Mouse (Mus musculus) kidney, adult 2 months (tissue): ENCODE measurements at regions not wholly inside any gene's neighbourhood (a gene's known extent, or its start where the extent isn't known, plus 50 kb on each side); places are given as distances from the start of the nearest gene placed in this dataset.

Experiments
- DNase-seq: peaks from one replicate; pipeline ENCODE4 v3.0.0; 2021
- H3K27ac ChIP-seq: fragments of 200-500 bp; 2 replicates; pipeline ENCODE4 v1.5.1; 2012; ENCODE audit warnings: low read depth, low read length, control low read depth, inconsistent platforms; ENCODE audit not compliant: insufficient read depth
- H3K27me3 ChIP-seq: fragments of 200-500 bp; replicated peaks from 2 replicates; pipeline ENCODE4 v1.6.1; 2012; ENCODE audit warnings: mild to moderate bottlenecking, moderate library complexity, low read length, inconsistent platforms; ENCODE audit not compliant: control insufficient read depth, insufficient read depth
- H3K36me3 ChIP-seq: fragments of 200-500 bp; 2 replicates; pipeline ENCODE4 v1.6.1; 2012; ENCODE audit warnings: mild to moderate bottlenecking, moderate library complexity, low read length, inconsistent platforms; ENCODE audit not compliant: control insufficient read depth, insufficient read depth
- H3K4me1 ChIP-seq: fragments of 200-500 bp; 2 replicates; pipeline ENCODE4 v1.6.1; 2011; ENCODE audit warnings: low read length; ENCODE audit not compliant: control insufficient read depth, insufficient read depth
- H3K4me3 ChIP-seq: fragments of 200-500 bp; 2 replicates; pipeline ENCODE4 v1.5.1; 2011; ENCODE audit warnings: mild to moderate bottlenecking, low read depth, low read length, control low read depth; ENCODE audit not compliant: insufficient read depth
- CTCF ChIP-seq: fragments of 200-500 bp; conservative IDR thresholded peaks from 2 replicates; pipeline ENCODE4 v1.5.1; 2011; ENCODE audit warnings: low read depth, mild to moderate bottlenecking, control low read depth, low read length, moderate library complexity, mixed read lengths; ENCODE audit not compliant: insufficient read depth, insufficient read length
- POLR2A ChIP-seq: fragments of 200-500 bp; IDR thresholded peaks from one replicate; pipeline ENCODE4 v1.6.1; 2011; ENCODE audit warnings: low read depth, low read length, control low read depth
- WGBS: fragments of 180-500 bp; shearing (Covaris S2); methylation state at CpG from one replicate; pipeline ENCODE4 v1.1.7; 2018; 5-methylcytosine and 5-hydroxymethylcytosine counted together

DNA sequence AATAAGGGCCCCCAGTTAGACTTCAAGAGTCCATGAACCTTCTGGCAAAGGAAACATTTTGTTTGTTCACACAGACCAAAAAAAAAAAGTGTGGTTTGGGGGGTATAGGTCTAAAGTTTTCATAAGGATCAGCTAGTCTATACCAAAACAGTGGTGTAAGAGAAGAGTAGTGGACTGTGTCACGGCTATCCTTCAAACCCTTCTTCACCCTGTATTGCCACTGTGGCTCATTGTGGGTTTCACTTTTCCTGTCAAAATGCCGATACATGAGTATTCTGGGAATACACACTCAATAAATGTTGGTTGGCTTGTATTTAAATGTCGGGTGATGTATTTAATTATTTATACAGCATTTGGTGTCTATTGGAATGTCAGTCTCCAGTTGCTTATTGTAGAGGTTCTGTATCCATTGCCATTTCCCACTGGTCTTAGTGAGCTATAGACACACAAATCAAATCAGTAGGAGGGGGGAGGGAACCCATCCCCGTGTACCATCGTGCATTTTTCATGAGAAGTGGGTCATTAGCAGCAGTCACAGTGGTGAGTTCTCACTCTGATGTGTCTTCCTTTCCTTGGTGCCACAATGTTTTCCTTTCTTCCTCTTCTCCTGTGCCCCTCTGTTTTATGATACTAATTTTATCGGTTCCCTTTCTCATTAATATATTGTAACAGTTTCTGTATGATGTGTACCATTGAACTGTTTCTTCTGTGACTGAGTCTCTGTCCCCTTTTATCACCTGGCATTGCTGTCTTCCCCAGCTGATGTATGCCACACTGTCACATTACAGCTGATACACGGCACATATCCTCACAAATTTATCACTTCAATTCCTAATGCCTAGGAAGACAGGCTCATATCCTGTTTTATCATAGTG is 187.8 kb upstream of the Tsc22d2 start:
- 83% methylated on average over 7 of the region's 7 CpGs for WGBS
- DNase-seq, result no peak
- Histone ChIP-seq H3K27ac (no peak overlapping the region), H3K4me1 (no peaks in the 10 kb centered on the region), H3K4me3 (no peak overlapping the region), H3K36me3 (no peaks in the 10 kb centered on the region), H3K27me3 (no peaks in the 10 kb centered on the region)
- TF ChIP-seq POLR2A (no peak), CTCF (no peak)

DNA sequence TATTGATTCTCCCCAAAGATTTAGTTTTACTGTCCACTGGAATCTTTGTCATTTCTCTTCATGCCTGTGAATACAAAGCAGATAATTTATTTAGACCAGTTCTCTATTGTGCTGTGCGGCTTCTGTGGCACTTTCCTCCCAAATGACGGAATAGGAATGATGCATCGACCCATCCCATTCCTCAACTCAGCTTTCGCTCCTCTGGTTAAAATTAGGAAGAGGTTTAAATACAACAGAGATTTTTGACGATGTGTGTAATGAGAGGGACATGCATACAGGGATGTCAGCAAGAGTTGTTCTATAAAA is 187.2 kb upstream of the Tsc22d2 start:
- Histone ChIP-seq H3K27me3 (no peaks in the 10 kb centered on the region), H3K4me1 (no peaks in the 10 kb centered on the region), H3K36me3 (no peaks in the 10 kb centered on the region), H3K27ac (no peak overlapping the region), H3K4me3 (no peak overlapping the region)
- WGBS, result 85% methylated on average over 5 of the region's 5 CpGs
- TF ChIP-seq POLR2A (no peak), CTCF (no peak)
- no peak for DNase-seq

DNA sequence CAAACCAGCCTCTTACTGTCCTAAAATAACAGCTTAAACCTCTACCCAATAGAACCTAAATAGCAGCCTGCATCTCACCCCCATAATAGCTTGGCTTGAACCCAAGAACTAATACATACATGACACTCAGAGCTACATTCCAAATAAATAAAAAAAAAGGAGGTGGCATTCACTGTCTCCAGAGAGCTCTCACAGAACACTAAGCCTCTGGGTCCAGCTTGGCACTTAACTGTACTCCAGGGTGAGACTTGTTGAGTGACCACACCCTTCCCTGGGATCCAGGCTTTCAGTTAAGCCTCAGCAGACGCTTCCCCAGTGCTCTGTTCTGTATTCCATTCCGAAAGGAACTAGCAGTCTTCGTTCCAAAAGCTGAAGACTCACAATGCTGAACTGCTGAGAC is 186.3 kb upstream of the Tsc22d2 start:
- H3K27ac ChIP-seq, result no peak overlapping the region
- H3K4me3 ChIP-seq, result no peak overlapping the region
- H3K27me3 ChIP-seq, result no peaks in the 10 kb centered on the region
- H3K36me3 ChIP-seq, result no peaks in the 10 kb centered on the region
- 59% methylated on average over 3 of the region's 3 CpGs for WGBS
- no peaks in the 10 kb centered on the region for H3K4me1 ChIP-seq
- DNase-seq, result no peak
- TF ChIP-seq POLR2A, result no peak

DNA sequence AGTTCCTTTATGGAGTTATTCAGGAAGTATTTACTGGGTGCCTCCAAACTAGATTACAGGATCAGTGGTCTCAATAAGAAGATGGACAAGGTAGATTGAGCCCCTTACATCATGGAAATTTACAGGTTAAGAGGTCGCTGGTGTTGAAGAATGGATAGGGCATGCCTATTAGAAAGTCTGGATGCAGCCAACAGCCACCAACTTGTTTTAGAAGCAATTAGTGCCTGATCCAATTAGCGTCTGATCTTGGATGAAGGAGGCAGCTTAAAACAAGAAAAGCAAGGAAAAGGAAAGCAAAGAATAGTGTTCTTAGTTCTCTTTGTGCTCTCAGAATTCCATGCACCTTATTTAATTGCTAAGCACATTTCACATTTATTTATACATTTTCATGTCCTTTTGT is 182.8 kb upstream of the Tsc22d2 start:
- H3K4me3 ChIP-seq, result no peak overlapping the region
- no peak overlapping the region for H3K27ac ChIP-seq
- no peaks in the 10 kb centered on the region for H3K36me3 ChIP-seq
- DNase-seq, result no peak
- TF ChIP-seq POLR2A (no peak), CTCF (no peak)
- 77% methylated on average over 2 of the region's 2 CpGs for WGBS
- no peaks in the 10 kb centered on the region for H3K4me1 ChIP-seq
- H3K27me3 ChIP-seq, result no peaks in the 10 kb centered on the region

DNA sequence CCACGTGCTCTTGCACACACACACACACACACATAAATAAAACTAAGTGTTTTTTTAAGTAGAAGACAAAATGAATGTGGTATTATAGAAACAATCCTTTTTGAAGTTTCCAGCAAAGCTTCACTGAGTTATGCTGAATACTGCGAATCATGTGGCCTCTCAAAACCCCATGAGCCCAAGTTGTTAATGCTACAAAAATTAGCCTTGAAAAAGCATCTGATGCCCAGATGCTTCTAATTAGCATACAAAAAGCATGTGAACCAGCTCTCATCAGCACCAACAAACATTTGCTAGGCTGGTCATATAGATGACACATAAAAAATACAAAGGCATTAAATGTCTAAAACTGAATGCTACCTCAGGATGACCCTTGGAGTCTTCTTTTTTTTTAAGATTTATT is 181.2 kb upstream of the Tsc22d2 start:
- TF ChIP-seq CTCF (no peak), POLR2A (no peak)
- H3K4me1 ChIP-seq, result no peaks in the 10 kb centered on the region
- DNase-seq, result no peak
- no peaks in the 10 kb centered on the region for H3K36me3 ChIP-seq
- H3K4me3 ChIP-seq, result no peak overlapping the region
- no peaks in the 10 kb centered on the region for H3K27me3 ChIP-seq
- H3K27ac ChIP-seq, result no peak overlapping the region
- 74% methylated on average over 2 of the region's 2 CpGs for WGBS

DNA sequence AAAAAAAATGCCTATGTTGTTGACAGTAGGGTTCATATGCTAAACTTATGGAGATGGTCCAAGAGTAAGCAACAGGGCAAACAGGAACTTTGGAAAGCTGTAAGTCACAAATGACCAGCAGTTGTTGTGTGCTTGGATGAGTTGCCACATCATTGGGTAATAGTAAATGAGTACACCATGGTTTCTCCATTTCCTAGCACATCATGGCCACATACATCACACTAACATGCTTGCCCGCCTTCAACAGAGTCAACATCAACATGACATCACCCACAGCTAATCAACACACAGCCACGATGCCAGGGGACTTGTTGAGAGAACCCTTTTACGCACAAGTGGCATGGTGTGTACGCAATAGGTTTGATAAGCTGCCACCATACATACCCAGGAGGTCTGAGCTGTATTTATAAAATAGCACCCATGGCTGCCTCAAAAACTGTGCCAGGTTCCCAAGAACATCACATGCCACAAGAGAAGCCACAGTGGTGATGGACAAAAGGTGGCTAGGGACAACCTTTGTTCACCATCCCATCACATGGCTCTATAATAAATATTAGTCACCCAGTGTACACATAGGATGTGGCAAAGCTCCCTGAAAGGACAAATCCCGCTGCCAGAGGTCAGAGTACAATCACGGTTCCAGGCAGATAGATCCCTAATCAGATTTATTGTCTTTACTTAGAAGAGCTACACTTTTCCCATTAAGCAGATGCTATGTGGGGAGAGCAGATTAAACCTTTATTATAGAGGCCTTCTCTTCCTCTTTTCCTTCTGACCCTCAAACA is 179.5 kb upstream of the Tsc22d2 start:
- Histone ChIP-seq H3K36me3 (no peaks in the 10 kb centered on the region), H3K4me1 (no peaks in the 10 kb centered on the region), H3K4me3 (no peak overlapping the region), H3K27me3 (no peaks in the 10 kb centered on the region), H3K27ac (no peak overlapping the region)
- no peak for DNase-seq
- 86% methylated on average over 6 of the region's 6 CpGs for WGBS
- TF ChIP-seq POLR2A (no peak), CTCF (no peak)

DNA sequence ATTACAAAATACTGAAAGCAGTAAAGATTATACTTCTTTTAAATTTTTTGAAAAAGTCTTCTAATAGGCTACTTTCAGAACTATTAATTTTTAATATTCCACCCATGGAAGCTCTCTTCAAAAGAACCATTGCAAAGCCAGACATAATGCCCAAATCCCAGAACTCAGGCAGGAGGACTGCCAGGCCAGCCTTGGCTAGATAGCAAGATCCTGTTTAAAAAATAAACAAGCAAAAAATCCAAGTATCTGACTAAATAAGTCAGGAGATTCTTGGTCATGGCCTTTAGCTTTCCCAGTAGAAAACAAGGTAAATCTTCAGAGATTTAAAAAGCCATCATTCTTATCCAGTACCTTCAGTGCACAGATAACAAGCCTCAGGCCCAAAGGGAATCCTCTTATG is 176.4 kb upstream of the Tsc22d2 start:
- Histone ChIP-seq H3K27me3 (no peaks in the 10 kb centered on the region), H3K36me3 (no peaks in the 10 kb centered on the region), H3K4me3 (no peak overlapping the region), H3K4me1 (no peaks in the 10 kb centered on the region), H3K27ac (no peak overlapping the region)
- no peak for TF ChIP-seq CTCF
- TF ChIP-seq POLR2A, result no peak
- no peak for DNase-seq
